Mouse (Mus musculus): ENCODE data around the gene Ptprd. TPM values are rescaled to one million over a fixed set of nuclear protein-coding genes. Genes with fewer than 3 reads are reported as not detected.

The Ptprd gene
- polyA plus RNA-seq, 1 experiment from 2014 or later, result 10.9 TPM

DNA sequence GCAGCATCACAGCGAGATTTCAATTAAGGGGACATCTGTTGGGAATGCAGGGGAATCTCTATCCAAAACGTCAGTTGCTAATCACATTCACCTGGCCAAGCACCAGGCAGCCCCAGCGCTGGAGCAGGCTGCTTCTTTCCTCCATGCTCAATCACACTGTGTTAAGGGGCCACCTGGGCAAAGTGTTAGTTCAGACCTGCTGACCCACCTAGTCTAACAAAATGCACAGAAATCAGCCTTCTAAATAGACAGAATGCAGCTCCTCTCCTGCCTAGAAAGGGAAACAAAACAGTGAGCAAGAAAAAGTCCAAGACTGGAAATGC lies 1708.5 kb downstream of the Ptprd start:
- Histone ChIP-seq H3K4me1 (no peaks in the 10 kb centered on the region), H3K36me3 (no peaks in the 10 kb centered on the region), H3K27ac (no peak overlapping the region), H3K4me3 (no peak overlapping the region), H3K27me3 (ENCODE audit: insufficient read depth, poor library complexity, severe bottlenecking) (no peaks in the 10 kb centered on the region), H3K9me3 (no peaks in the 10 kb centered on the region)
- 23% methylated on average over 3 of the region's 3 CpGs for WGBS
- no peak for DNase-seq (ENCODE audit: low spot score)

DNA sequence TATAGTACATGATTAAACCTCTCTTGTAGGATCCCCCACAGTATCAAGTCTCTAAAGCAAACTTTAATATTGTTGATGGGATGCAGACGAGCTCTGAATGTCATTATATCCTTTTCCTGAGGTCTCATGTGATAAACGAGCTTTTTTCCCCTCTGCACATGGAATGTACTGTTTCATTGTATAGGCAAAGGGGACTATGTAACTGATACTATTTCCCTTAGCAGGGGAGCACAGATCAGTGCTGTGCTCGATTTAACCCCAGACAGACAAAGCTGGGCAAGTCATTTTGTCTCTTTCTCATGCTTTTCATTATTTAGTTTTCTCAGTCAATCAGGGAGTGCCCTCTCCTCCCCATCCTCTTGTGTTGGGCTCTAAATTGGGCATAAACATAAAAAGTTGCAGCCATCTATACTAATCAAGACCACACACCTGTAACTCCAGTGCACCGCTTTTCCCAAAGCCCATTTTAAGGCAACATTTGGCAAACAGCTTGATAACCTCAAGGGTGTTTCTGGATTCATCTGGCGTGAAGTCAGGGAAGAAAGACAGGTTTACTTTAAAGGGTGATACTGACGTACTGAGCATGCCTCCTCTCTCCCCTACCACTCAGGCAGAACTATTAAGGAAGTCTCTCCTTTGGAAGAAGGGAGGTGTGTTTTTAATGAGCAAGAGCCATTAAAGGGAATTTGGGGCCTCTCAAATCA lies 1709.0 kb downstream of the Ptprd start:
- 48% methylated on average over 6 of the region's 6 CpGs for WGBS
- no peaks in the 10 kb centered on the region for H3K36me3 ChIP-seq
- H3K9me3 ChIP-seq, result no peaks in the 10 kb centered on the region
- no peak overlapping the region for H3K27ac ChIP-seq
- H3K4me3 ChIP-seq, result no peak overlapping the region
- H3K4me1 ChIP-seq, result no peaks in the 10 kb centered on the region
- no peaks in the 10 kb centered on the region for H3K27me3 ChIP-seq (ENCODE audit: insufficient read depth, poor library complexity, severe bottlenecking)
- no peak for DNase-seq (ENCODE audit: low spot score)

DNA sequence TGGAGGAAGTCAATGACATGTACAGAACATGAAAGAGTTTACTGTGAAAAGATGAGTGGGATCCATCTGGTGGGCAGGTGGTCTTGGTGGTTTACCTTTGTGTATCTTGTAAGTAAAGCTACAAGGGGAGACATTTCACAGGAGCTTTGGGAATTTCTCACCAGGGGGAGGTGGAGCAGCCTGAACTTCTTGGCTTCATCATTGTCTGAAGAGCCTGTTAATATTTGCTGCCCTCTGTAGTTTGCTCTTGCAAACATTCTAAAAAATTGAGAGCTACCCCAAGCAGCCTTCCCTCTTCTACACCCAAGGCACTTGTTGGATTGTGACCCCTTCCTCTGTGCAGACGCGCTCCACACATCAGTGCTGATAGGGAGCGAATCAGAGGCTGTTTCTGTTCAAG lies 1725.9 kb downstream of the Ptprd start:
- H3K4me1 ChIP-seq, result 0 out of 2 replicates have a peak, but pooled peaks cover 4% of the 10 kb centered on the region
- no peak for DNase-seq (ENCODE audit: low spot score)
- H3K9me3 ChIP-seq, result no peaks in the 10 kb centered on the region
- no peak overlapping the region for H3K4me3 ChIP-seq
- no peaks in the 10 kb centered on the region for H3K27me3 ChIP-seq (ENCODE audit: insufficient read depth, poor library complexity, severe bottlenecking)
- WGBS, result 68% methylated on average over 3 of the region's 3 CpGs
- no peak overlapping the region for H3K27ac ChIP-seq
- no peaks in the 10 kb centered on the region for H3K36me3 ChIP-seq

DNA sequence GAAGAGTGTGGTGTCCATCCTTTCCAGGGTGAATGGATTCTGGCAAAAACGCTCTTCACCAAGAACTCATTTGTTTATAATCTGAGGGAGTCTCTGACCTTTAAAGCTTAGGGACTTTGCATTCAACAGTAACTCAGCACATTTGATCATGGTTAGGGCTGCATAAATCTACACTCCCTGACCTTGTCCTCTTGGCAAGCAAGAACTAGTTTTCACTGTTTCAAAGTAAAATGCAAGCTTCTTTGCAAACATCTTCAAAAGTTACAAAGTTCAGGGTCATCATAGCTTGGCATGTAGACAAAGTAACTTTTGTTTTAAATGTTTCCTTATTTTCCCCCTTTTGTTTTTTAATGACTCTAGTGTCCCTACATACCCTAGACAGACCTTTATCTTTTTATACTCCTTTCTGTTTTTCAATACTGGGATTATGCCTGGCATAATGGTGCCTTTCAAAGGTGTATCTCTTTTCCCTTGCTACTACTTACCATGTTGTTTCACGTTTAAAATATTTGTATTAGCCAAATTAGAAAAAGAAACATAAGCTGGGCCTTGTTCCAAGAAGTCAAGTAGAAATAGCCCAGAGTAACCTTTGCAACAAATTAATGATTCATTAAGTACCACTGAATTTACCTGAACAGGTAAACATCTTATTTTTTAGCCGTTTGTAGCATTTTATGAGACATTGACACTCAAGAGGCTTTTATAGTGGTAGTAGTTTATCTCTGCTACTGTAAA lies 1743.2 kb downstream of the Ptprd start:
- Histone ChIP-seq H3K4me1 (no peaks in the 10 kb centered on the region), H3K27ac (no peak overlapping the region), H3K27me3 (ENCODE audit: insufficient read depth, poor library complexity, severe bottlenecking) (no peaks in the 10 kb centered on the region), H3K36me3 (no peaks in the 10 kb centered on the region), H3K4me3 (no peak overlapping the region), H3K9me3 (no peaks in the 10 kb centered on the region)
- WGBS, result 78% methylated on average over 3 of the region's 3 CpGs
- no peak for DNase-seq (ENCODE audit: low spot score)

DNA sequence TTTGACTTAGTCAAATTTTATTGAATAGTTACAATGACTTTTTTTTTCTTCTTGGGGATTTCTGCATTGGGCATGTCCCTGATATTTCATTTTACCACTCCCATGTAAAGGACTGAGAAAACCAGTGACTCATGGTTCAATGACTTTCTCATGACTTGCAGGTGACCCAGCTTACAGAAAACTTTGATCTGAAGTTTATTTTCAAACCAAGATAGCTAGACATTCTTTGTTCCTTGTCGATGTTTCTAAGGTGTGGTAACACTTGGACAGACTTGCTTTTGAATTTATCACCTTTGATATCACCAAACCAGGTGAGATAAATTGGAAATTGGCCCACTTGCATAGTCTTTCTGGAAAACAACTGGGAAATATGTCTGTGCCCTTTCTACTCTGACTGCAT lies 1747.1 kb downstream of the Ptprd start:
- no peaks in the 10 kb centered on the region for H3K27me3 ChIP-seq (ENCODE audit: insufficient read depth, poor library complexity, severe bottlenecking)
- H3K36me3 ChIP-seq, result no peaks in the 10 kb centered on the region
- WGBS, result 87% methylated on average over 1 of the region's 1 CpGs
- H3K4me3 ChIP-seq, result no peak overlapping the region
- no peak overlapping the region for H3K27ac ChIP-seq
- DNase-seq (ENCODE audit: low spot score), result no peak
- H3K9me3 ChIP-seq, result no peaks in the 10 kb centered on the region
- peaks cover 12% of the 10 kb centered on the region for H3K4me1 ChIP-seq

DNA sequence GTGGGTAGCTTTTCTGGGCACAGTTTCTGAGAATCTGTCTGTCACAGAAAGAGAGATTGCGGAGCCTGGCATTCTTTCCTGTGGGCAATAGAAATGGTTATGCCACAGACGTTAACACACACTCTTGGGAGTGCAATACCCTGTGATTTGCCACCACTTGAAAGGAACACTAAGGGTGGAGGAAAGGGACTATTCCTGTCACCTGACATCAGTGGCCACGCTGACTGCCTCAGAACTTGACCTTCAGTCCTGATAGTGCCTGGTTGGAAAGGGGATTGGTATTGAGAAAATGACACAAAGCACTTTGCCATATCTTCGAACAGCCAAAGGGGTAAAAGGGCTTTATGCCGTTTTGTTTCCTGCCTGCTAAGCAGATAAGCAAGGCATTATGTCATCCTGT lies 1750.4 kb downstream of the Ptprd start:
- H3K9me3 ChIP-seq, result no peaks in the 10 kb centered on the region
- H3K4me3 ChIP-seq, result no peak overlapping the region
- no peaks in the 10 kb centered on the region for H3K36me3 ChIP-seq
- peak; percentile 77 for DNase-seq (ENCODE audit: low spot score)
- H3K27ac ChIP-seq, result peak overlapping the region; percentile 52; the same call in 1 of the 2 replicates
- H3K27me3 ChIP-seq (ENCODE audit: insufficient read depth, poor library complexity, severe bottlenecking), result no peaks in the 10 kb centered on the region
- peaks cover 29% of the 10 kb centered on the region for H3K4me1 ChIP-seq
- WGBS, result 22% methylated on average over 5 of the region's 5 CpGs

DNA sequence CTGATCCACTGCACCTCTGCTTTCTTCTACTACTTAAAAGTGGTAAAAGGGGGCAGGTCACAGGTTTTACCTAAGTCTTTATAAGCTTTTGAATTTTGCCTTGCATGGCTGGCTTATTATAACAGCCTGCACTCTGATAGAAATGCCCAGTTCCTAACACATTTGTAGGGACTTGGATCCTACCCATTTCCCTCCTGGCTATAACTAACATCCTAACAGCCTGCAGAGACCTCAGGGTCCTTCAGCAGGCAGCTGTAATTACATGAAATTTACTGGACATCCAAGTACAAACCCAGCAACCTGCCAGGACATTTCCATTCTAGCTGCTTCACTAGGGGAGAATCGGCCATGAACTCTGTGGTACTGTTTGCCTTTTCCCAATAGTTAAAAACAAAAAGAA lies 1751.2 kb downstream of the Ptprd start:
- no peak for DNase-seq (ENCODE audit: low spot score)
- 0 out of 2 replicates have a peak overlapping the region, but pooled peaks have one; percentile 52 for H3K27ac ChIP-seq
- H3K9me3 ChIP-seq, result no peaks in the 10 kb centered on the region
- H3K36me3 ChIP-seq, result no peaks in the 10 kb centered on the region
- 69% methylated on average over 1 of the region's 1 CpGs for WGBS
- H3K27me3 ChIP-seq (ENCODE audit: insufficient read depth, poor library complexity, severe bottlenecking), result no peaks in the 10 kb centered on the region
- peaks cover 37% of the 10 kb centered on the region for H3K4me1 ChIP-seq
- H3K4me3 ChIP-seq, result no peak overlapping the region

DNA sequence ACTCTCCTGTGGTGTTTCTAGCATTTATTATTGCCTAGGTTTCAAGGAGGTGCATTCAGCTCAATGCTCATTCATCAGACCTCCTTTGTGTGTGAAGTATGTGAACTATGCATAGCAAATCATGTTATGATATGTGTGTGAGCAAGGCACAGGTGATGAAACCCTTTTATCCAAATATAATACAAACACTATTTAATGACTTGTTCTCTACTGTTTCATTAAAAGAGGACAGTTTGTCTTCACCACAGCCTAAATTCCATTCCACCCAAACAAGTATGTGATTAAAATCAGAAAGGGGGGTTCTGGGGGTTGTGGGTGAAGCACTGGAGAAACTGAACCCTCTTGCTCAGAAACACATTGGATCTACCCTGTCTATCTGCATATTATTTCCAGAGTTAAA lies 1752.1 kb downstream of the Ptprd start:
- H3K4me1 ChIP-seq, result peaks cover 37% of the 10 kb centered on the region

DNA sequence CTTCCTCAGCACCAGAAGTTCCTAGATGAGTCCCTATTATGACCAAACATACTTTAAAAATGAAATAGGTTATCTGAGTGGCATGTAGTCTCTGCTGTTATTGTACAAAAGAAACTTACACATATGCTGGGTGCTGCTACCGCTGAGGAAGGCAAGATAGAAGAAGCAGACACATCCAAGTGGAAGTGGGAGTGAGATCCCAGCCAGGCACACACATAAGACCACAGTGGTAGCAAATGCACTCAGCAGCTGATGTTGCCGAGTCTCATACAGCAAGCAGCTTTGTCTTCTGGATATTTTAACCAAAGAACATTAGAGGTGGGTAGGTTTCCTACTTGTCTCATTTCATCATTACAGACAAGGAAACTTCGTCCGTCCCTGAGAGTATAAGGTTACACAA lies 1759.5 kb downstream of the Ptprd start:
- no peak overlapping the region for H3K27ac ChIP-seq
- no peaks in the 10 kb centered on the region for H3K36me3 ChIP-seq
- WGBS, result 81% methylated on average over 4 of the region's 4 CpGs
- no peaks in the 10 kb centered on the region for H3K9me3 ChIP-seq
- no peak overlapping the region for H3K4me3 ChIP-seq
- no peak for DNase-seq (ENCODE audit: low spot score)
- H3K4me1 ChIP-seq, result peaks cover 19% of the 10 kb centered on the region; the same call in 1 of the 2 replicates
- H3K27me3 ChIP-seq (ENCODE audit: insufficient read depth, poor library complexity, severe bottlenecking), result no peaks in the 10 kb centered on the region

More for the DNA sequence above, 1752.1 kb downstream of the Ptprd start:
- Histone ChIP-seq H3K4me3 (no peak overlapping the region), H3K27me3 (ENCODE audit: insufficient read depth, poor library complexity, severe bottlenecking) (no peaks in the 10 kb centered on the region), H3K27ac (no peak overlapping the region), H3K9me3 (no peaks in the 10 kb centered on the region), H3K36me3 (no peaks in the 10 kb centered on the region)
- DNase-seq (ENCODE audit: low spot score), result no peak

DNA sequence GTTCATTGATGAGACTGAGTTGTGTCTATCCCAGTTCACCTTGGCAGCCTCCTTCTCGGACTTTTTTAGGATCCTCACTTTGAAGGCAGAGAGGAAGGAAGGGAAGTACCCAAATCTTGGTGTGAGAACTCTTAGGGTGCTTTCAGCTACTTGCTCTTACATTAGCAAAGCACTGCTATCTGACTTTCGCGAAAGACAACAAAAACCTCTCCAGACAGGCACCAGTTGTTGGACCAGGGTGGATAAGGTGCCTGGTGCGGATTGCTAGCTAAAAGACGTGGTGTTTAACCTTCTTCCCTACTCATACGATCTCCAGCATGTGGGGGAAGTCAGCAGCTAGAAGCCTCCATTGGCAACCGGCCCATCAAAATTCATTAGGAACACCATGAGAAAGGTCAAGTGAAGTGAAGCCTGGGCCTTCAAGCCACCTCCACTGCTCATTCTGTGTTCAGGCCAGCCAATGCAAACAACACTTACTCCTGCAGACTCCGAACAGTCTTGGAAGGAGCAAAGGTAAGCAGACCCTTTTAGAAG lies 1760.7 kb downstream of the Ptprd start:
- Histone ChIP-seq H3K36me3 (no peaks in the 10 kb centered on the region), H3K4me1 (peaks cover 11% of the 10 kb centered on the region; the same call in 1 of the 2 replicates), H3K27me3 (ENCODE audit: insufficient read depth, poor library complexity, severe bottlenecking) (no peaks in the 10 kb centered on the region), H3K4me3 (peak overlapping the region; percentile 81), H3K27ac (peak overlapping the region; percentile 96), H3K9me3 (no peaks in the 10 kb centered on the region)
- 34% methylated on average over 8 of the region's 8 CpGs for WGBS
- DNase-seq (ENCODE audit: low spot score), result no peak

DNA sequence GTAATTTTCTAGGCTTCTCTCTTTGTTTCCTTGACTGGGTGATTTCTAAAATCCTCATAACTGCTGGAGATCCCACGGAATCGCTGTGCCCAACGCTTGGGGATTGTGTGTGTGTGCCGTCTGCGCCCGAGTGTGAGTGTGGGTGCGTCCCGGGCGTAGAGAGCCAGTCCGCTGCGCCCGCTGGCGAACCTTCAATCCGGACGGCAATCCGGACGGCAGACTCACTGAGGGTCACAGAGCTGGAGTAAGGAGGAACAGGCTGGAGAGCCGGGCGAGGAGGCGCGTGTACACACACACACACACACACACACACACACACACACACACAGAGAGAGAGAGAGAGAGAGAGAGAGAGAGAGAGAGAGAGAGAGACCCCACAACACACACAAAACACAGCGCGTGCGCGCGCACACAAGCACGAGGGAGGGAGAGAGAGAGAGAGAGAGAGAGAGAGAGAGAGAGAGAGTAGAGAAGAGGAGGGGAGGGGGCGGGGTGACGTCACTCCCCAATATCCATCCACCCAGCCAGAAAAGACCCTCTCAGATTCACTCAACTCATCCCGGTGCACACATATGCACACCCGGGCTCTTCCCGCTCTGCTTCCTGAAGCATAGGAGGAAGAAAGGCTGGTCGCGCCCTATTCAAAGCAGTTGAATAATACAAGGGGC lies 1761.3 kb downstream of the Ptprd start:
- Histone ChIP-seq H3K27me3 (ENCODE audit: insufficient read depth, poor library complexity, severe bottlenecking) (no peaks in the 10 kb centered on the region), H3K27ac (peak overlapping the region; percentile 96), H3K4me1 (peaks cover 5% of the 10 kb centered on the region; the same call in 1 of the 2 replicates), H3K36me3 (no peaks in the 10 kb centered on the region), H3K9me3 (no peaks in the 10 kb centered on the region), H3K4me3 (peak overlapping the region; percentile 81)
- WGBS, result 1% methylated on average over 34 of the region's 34 CpGs
- peak; percentile 80 for DNase-seq (ENCODE audit: low spot score)

DNA sequence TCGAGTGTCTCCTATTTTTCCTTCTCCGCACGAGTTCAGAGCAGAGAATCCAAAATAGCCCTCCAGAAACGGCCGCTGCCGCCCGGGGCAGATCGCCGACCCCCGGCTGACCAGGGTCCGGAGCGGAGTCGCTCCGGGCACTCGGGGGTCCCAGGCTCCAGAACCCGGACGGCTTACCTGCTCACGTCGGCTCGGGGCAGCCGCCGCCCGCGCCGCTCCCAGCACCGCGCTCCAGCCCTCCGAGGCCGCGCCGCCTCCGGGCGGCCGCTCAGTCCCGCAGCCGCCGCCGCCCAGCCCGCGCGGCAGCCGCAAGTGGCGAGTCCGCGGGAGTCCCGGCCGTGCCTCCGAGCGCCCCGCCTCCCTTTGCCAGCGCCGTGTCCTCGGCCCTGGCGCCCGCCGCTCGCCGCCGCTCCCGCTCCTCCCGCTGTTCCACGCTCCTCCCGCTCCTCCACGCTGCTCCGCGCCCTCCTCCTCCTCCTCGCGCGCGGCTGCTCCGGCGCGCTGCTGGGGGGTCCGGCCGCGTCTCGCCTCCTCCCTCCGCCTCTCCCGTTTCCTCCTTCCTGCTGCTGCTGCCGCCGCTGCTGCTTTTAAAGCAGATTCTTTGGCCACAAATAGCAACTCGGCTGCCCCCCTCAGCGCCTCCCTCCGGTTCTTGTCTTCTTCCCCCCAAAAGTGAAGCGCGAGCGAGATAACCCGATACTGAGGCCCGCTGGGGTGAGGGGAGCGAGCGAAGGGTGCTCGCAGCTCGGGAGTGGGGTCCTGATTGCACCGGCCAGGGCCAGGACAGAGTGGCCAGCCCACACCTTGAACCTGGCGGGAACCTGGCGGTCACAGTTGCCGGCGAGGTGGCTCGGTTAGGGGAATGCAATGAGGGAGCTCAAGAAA lies 1762.1 kb downstream of the Ptprd start:
- H3K9me3 ChIP-seq, result no peaks in the 10 kb centered on the region
- H3K36me3 ChIP-seq, result no peaks in the 10 kb centered on the region
- peak overlapping the region; percentile 96 for H3K27ac ChIP-seq
- no peaks in the 10 kb centered on the region for H3K27me3 ChIP-seq (ENCODE audit: insufficient read depth, poor library complexity, severe bottlenecking)
- H3K4me3 ChIP-seq, result peak overlapping the region; percentile 81
- DNase-seq (ENCODE audit: low spot score), result peak; percentile 78
- 3% methylated on average over 98 of the region's 99 CpGs for WGBS
- peaks cover 8% of the 10 kb centered on the region for H3K4me1 ChIP-seq
